Mouse (Mus musculus) inflammation-experienced regulatory T-cells, adult 6 months (primary cell): ENCODE results near the gene Orc6. TPM values are rescaled to one million over a fixed set of nuclear protein-coding genes. Genes with fewer than 3 reads are reported as not detected.

Experiments used
- polyA plus RNA-seq, 3 experiments: library from polyadenylated mRNA; unstranded; fragments of 100-300 nt; shearing (Covaris generic); gene quantifications; one replicate each; pipeline ENCODE4 v1.2.1; 2017

Orc6 gene
- polyA plus RNA-seq, 3 experiments from 2014 or later = 36.0 to 103 (median 39.3) TPM

Other genes starting within 250 kb of the Orc6 start
- gene Fbxw9, start 239.6 kb upstream of the Orc6 start, polyA plus RNA-seq = 1 to 10 TPM; 2.3 to 4.8 (median 2.9) TPM
- 1 to 10 TPM in 2 of 3 experiments, not detected in 1; 1.9 to 3.3 TPM for gene Gm5741, start 231.7 kb upstream of the Orc6 start, polyA plus RNA-seq
- 10 to 100 TPM; 29.3 to 40.4 (median 39.3) TPM for gene Dhps, start 227.9 kb upstream of the Orc6 start, polyA plus RNA-seq
- gene Wdr83os, start 218.9 kb upstream of the Orc6 start, polyA plus RNA-seq = 100 to 1,000 TPM; 114 to 166 (median 129) TPM
- gene Wdr83, start 218.3 kb upstream of the Orc6 start, polyA plus RNA-seq = 10 to 100 TPM; 34.8 to 44.2 (median 38.5) TPM
- gene Man2b1, start 216.4 kb upstream of the Orc6 start, polyA plus RNA-seq = 10 to 100 TPM; 80.8 to 94.7 (median 83.8) TPM
- gene Zfp791, start 176.5 kb upstream of the Orc6 start, polyA plus RNA-seq = under 1 TPM in 1 of 3 experiments, not detected in 2; 0.15 TPM
- under 1 TPM in 1 of 3 experiments, not detected in 2; 0.21 TPM for gene Cks1brt, start 147.7 kb upstream of the Orc6 start, polyA plus RNA-seq
- gene Olfr371, start 73.6 kb upstream of the Orc6 start, polyA plus RNA-seq = not detected
- 100 to 1,000 TPM in 2 of 3 experiments, 10 to 100 TPM in 1; 96.6 to 143 (median 113) TPM for gene Vps35, start 170 bp downstream of the Orc6 start, polyA plus RNA-seq
- not detected for gene Mylk3, start 86.7 kb downstream of the Orc6 start, polyA plus RNA-seq
- 10 to 100 TPM; 76.4 to 84.3 (median 77.7) TPM for gene 4921524J17Rik, start 133.2 kb downstream of the Orc6 start, polyA plus RNA-seq
- gene Gpt2, start 192.9 kb downstream of the Orc6 start, polyA plus RNA-seq = under 1 TPM; 0.21 to 0.43 (median 0.25) TPM